Mouse (Mus musculus): ENCODE results near the gene Tshz2.

Gene Tshz2

DNA sequence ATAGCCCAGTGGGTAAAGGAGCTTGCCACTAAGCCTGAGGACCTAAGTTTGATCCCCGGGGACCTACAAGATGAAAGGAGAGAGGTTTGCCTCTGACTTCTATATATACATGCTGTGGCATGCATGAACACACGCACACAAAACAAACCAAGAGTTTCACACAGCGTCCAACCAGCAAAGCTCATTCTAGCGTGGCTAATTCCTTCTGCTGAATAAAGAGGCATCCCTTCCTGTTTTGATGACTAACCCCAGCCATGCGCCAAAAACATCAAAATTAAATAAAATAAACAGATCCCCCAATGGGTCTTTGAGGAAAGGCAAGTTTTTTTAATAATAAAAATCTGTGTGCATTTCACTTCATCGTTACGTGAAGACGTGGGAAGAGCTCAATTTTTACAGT is 379.0 kb downstream of the Tshz2 start:
- no peak for DNase-seq

DNA sequence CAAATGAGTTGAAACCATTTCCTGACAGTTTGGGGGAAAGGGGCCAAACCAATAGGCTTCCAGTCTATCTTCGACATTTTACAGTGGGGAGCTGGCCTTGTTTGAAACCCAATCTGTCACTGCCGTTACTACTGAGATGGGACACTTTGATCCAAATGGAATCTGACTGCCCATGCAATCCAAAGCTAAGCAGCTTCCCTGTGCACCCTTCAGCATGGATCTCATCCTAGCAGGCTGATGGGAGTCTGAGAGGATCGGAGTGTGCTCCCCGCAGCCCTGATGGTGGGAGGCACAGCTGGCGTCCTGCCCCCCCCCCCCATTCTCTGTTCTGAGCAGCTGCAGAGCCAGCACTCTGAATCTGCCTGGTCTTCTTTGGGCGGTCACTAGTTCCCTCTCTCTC is 384.5 kb downstream of the Tshz2 start:
- peak; percentile 81 to 82 for DNase-seq

DNA sequence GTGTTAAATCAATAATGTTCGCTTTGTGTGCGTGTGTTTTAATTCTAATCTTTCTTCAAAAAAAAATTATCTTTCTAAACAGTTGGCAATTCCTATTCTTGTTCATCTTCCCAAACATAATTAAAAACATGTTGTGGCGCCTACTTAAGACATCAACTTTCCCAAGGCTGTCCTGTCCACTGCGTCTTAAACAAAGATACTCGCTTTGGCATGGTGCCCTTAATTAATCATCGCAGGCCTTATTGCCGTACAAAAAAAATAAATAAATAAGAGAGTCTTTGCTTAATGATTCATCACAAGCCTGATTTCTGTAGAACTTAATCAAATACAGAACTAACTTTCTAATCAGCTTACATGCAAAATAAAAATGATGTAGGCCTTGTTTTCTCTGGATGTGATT is 385.1 kb downstream of the Tshz2 start:
- DNase-seq: no peak

DNA sequence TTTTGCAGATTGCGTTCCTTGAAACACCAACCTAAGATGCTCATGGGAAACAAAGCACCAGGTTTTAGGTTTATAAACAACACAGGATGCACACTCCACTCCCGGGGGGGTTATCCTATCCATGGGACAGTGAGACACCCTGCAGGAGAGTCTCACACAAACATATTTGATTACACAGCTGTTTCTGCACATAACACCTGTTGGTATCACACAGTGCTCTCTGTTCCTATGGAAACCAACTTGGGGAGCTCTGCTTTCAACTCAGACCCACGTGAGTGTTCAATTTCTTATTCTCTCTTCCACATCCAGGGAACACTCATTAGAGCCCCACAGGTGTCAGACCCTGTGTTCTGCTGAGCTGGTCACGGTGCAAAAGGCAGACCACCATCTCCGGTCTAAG is 390.1 kb downstream of the Tshz2 start:
- no peak for DNase-seq

DNA sequence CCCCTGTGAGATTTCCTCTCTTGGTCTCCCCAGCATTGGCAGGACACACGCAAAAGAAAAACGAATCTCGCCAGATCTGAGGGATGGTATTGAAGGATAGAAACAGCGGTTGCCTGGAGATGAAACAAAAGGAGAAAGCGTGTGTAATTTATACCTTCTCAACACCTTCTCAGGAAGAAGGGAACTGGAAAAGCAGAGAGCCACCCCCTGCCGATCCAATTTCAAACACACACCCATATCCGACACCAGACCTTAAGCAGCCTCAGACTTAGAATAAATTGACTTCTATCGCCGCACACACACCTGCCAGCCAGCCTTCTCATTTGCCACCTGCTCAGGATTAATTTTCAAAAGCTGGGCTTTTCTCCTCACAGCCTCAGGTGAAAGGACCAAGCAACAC is 390.9 kb downstream of the Tshz2 start:
- no peak for DNase-seq

DNA sequence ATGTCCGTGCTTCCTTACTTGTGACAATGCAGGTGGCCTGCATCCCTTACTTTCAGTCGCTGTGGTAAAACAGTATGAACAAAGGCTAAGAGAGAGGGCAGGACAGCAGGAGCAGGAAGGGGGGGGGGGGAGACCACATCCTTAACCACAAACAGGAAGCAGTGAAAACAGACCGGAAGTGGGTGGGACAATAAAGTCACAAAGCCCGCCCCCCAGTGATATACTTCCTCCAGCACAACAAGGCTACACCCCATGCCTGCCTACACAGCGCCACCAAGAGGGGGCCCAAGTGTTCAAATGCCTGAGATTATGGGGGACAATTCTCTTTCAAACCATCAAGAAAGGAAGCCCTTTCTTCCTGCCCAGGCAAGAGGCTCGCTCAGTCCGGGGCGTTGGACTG is 392.1 kb downstream of the Tshz2 start:
- no peak for DNase-seq

DNA sequence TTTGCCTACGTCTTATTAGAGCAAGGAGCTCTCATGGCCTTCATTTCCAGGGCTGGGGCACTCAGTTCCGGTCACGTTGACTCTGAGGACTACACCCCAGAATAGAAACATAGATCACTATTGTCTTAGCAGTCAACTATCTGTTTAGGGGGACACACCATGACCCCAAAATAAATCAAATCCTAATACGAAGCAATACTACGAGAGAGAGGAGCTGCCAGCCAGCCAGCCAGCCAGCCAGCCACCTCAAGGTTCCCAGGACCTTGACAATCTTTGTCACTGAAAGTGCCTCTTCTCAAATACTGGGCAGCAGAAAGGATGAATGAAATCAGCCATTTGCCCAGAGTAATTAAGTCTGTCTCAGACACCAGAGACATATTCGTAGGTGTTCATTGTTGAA is 393.1 kb downstream of the Tshz2 start:
- DNase-seq: no peak

DNA sequence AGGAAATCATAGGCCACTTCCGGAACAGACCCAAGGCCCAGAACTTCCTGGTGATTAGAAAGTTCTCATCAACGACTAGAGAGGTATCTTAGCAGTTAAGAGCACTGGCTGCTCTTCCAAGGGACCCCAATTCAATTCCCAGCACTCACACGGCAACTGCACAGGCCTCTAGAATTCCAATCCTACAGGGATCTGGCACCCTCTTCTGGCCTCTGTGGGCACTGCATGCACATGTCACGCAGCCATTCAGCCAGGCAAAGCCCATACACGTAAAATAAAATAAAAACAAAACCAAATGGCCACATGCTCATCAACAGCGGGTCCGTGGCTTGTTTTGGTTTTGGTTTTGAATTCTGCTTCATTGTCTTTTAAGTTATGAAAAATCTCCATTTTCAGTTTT is 395.0 kb downstream of the Tshz2 start:
- DNase-seq: peak in 1 of 2 experiments; percentile 34

DNA sequence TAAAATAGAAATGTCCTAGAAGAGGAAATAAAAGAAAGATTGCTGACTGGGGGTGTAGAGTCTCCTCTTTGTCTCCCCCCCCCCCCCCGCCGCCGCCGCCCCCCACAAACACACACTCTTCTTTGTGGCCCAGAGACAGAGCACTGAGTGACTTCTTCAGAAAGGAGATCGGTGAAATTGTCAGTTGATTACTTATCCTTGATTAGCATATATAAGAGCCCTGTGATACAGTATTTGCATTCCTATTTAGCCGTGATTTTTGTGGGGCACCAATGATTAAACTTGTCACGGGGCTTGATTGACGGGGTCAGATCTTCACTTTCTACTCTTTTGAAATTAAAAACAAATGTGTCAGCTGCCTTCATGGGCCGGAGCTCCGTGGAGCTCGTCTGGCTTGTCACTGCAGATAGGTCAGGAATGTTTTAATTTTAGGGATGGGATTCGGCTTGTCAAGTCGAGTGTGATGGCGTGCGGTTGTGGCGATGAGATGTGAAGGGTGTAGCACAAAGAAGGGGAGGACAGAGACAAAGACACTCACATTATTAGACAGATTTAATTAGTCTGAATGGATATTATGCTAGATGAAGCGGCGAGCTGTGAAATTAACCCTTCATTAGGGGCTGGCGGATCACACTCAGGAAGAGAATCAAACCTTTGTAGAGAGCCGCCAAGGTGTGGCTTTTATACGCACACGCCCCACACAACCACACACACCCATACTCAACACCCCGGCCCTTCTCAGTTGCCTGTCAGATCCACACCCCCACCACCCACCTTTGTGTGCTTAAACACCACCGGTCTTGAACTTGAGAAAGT is 395.9 kb downstream of the Tshz2 start:
- DNase-seq: no peak

DNA sequence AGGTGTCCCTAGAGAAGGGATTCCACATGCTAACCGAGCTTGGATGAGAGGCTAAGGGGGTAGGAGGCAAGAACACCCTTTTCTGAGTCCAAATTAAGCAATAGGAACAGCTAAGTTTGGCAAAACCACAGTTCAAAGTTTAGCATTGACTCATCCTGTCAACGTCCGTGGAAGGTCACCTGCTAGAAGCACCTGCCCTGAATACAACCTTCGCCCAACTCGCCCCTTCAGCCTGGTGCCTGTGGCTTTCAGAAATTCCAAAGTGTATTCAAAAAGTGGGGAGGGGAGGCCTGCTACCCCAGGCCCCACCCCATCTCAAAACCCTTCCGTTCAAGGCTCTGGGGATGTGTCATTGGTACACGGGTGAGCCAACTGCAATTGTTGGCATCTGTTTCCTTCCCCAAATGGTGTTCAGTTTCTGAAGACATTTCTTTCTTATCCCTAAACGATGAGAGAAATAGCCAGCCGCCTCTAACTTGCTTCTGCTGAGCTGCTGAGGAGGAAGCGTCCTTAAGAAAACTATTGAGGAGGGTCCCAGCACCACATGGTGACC is 396.6 kb downstream of the Tshz2 start:
- no peak for DNase-seq

DNA sequence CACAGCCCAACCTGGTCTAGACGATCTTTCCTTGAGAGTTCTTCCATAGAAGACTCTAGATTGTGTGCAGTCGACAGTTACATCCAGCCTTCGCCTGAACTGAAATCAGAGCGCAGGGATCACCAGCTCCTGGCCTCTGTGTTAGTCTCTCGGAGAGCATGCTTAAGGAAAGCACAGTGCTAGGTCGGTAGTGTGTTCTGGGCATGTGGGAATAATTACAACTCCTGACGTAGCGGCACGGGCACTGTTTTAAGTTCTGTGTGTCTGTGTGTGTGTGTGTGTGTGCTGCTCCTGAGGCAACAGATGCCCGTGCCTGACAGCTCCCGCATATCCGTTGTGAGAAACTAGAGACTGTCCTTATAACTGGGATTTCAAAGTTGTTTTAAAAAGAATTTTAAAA is 398.4 kb downstream of the Tshz2 start:
- DNase-seq: no peak

DNA sequence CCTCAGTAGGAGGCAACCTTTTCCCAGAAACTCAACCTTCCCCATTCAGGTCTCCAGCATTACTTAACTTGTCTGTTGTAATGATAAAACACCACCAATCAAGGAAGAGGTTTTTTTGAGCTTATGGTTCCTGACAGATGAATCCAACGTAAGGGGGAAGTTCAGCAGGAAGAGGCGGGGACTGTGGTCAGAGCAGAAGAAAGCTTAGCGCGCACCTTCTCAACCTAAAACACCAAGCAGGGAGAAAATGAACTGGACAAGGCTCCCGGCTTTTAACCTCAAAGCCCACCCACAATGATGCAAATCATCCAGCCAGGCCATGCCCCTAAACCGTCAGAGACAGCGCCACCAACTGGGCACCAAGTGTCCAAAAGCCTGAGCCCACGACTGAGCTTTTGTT is 399.1 kb downstream of the Tshz2 start:
- no peak for DNase-seq

DNA sequence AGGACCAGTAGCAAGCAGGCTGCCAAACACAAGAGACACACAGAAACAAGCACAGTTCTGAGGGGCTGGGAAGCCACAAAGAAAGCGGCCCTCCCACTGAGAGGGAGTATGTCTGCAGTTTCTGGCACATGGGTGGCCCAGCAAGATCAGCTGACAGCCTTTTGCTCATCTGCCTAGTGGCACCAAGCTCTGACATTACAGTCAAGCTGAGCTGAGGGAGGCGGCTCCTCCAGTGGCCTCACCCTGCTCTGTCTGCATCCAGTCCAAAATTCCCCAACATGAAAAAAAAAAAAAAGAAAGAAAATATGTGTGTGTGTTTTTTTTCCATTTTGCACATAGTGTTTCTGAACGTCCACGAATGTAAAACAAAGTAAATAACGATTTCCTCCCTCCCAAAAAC is 400.4 kb downstream of the Tshz2 start:
- peak in 1 of 2 experiments; percentile 45 for DNase-seq

DNA sequence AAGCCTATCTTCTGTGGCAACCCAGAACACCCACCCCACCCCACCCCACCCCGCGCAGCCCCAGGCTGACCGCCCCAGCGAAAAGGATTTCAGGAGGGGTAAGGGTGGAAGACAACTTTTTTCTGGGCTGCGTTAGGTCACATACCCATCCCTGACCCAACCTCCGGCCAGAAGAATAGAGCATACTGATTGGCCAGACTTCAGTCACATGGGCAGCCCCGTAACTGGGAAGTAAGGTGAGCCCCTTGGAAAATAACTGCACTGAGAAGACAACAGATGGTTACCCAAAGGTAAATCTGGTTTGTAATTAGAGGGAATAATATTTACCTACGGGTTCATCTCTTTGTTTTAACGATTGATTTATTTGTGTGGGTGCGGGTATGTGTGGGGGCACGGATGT is 402.0 kb downstream of the Tshz2 start:
- no peak for DNase-seq

DNA sequence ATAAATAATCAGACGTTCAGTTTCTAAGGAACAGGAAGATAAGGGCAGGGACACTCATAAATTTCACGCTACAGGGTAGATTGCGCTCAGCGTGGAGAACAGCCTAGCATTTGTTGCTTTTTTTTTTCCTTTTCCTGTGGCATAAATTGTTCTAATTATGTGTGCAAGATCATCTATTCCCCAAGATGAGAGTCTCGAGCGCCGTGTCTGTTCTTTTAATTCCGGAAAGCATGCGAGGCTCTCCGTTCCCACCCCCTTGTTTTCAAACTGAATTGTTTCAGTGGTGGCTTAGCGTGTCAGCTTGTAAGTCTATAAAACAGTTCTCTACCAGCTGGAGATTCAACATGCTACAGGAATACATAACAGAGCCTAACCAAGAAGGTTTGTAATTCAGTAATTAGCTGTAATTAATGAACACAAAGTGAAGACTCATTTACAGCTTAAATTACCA is 404.0 kb downstream of the Tshz2 start:
- DNase-seq: no peak

DNA sequence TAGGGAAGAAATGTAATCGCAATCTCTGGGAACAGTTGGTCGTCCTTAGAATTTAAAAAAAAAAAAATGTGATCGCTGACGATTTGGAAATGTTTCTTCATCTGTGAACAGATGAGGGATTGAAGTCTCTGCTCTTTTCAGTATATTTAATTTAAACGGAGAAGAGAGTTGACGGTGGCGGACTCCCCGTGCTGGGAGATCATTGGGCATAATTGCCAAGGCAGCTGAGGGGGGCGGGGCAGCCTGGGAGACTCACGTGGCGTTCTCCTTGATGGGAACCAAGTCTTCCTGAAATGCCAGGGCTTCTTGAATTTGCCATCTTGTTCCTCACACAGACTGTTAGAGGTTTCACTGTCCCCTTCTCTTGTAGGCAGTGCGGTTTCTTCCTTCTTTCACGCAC is 404.5 kb downstream of the Tshz2 start:
- peak; percentile 52 to 64 for DNase-seq

DNA sequence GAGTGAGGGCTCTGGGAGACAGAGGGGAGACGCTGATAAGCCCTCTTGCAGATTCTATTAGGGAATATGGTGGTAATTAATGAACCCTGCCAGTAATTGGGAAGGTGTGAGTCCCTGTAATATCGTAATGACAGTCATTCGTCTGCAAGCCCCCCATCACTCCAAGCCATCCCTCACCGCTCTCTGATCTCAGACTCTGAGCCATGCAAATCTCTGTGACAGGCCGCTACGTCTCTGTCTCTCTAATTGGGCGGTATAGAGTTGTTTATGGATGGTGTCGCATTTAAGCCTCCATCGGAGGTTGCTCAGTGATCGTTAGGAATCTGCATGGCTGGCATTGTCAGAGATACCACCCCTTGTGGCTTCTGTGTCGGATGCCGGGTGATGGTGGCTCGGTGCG is 407.0 kb downstream of the Tshz2 start:
- DNase-seq: no peak

DNA sequence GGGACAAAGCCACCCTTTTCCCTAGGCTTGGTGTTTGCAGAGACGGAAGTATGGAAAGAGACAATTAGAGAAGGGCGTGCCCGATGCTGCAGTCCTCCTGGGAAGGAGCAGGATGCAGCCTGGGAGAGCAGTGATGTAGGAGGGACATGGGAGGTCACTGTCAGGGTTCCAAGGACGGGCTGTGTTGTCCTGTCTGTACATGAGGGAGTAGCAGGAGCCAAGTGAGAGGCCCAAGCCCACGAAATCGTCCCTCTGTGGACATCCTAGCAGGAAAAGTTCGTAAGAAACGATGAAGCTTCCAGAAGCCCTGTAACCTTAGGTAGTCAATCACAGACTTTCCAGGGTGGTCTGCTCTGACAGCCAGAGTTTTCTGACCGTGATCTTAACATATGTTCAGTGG is 408.3 kb downstream of the Tshz2 start:
- no peak for DNase-seq

DNA sequence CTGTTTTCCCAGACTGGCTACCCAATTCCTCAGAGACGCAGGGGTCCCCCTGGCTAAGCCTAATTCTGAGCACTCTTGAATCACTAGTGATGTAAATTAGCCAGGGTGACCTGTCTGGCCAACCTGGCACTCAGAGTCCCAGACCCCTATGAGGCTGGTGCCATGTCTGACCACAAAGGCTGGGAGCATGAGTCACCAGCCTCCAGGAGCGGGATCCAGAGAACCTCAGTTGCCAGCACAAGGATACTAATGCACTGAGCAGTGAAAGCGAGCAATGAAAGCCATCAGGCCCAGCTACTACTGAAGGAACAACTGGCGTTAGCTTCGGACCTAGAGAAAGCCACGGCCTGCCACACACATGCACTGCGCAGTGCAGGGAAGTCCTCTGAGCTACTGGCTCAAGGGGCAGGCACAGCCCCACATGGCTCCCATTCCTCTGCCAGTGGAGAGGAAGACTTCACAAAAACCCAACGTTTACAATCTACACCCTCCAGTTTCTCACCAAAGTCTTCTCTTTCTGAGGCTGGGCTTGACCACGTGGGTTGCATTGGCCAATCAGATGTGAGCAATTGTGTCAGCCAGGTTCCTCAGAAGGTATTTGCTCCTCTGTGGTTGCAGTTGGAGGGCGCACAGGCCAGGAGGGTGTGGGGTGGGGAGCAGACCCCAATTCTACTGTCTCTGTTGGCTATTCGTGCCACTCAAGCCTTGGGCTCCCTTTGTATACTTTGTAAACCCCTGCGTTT is 409.8 kb downstream of the Tshz2 start:
- no peak for DNase-seq

DNA sequence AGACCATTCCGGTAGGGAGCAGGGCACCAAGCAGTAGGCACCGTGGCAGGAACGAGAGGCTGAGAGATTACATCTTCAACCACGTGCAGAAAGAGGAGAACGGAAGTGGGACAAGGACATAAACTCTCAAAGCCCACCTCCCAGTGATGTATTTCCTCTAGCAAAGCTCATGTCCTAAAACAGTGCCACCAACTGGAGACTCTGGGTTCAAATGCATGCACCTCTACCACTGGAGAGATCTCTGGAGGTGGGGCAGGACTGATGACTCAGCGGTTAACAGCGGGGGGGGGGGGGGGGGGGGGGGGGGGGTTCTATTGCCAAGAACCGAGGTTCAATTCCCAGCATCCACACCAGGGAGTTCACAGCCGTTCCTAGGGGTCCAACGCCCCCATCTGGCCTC is 410.5 kb downstream of the Tshz2 start:
- no peak for DNase-seq

DNA sequence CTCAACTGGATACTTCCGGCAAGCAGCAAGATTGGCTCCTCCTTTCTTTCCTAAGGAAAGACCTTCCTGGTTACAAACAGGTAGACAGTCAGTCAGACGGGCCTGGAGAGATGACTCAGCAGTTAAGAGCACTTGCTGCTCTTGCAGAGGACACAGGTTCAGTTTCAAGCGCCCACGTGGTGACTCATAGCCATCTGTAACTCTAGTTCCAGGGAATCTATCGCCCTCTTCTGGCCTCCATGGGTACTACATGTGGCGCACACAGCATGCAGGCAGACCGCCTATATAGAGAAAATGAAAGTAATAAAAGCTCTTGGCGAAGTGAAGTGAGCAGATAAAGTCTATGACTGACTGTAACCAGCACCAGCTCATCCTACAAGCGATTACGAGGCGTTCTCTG is 413.1 kb downstream of the Tshz2 start:
- no peak for DNase-seq

DNA sequence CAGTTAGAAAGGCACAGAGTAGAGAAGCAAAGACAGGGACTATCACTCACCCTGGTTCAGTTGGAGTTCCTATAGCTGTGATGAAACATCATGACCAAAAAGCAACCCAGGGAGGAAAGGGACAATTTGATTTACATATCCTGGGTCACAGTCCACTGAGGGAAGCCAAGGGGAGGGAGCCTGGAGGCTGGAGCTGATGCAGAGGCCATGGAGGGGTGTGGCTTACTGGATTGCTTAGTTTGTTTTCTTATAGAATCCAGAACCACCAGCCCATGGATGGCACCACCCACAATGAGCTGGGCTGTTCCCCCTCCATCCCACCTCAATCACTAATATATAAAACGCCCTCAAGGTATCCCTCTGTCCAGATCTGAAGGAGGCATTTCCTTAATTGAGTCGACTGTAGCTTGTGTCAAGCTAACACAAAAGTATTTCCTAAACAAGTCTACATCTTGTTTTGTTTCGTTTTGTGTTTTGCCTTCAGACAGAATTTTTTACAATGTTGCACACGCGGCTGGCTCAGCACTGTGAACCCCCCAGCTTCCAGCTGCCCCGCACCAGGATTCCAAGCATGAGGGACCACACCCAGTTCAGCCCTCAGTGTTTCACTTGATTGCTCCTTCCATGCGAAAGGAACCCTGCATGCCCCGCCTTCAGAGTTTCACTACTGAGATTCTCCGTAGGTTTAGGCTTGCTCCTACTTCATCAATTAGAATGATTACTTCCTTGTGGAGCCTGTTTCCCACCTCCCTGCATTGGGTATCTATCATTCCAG is 413.7 kb downstream of the Tshz2 start:
- DNase-seq: no peak

DNA sequence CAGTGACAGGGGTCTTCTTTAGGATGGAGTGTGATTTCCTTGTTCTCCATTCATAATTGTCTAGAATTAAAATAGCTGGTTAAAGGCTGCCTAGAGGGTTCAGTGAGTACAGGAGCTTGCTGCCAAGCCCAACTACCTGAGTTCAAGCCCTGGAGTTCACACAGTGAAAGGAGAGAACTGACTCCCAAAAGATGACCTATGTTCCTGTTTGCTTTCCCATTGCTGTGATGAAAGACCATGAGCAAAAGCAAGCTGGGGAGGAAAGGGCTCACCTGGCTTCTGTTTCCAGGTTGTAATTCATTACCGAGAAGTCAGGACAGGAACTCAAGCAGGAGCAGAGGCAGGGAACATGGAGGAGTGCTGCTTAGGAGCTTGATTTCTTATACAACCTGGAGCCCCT is 416.0 kb downstream of the Tshz2 start:
- no peak for DNase-seq

All from cerebellum, postnatal 10 days (tissue).